Mouse (Mus musculus) layer of hippocampus, adult 2 months (tissue): ENCODE results near the gene Gm5861. TPM values are rescaled to one million over a fixed set of nuclear protein-coding genes. Genes with fewer than 3 reads are reported as not detected.
"Not testable (repeated sequence)": the region's sequence is repeated elsewhere in the genome, so short reads cannot be mapped to it uniquely, and the experiment has no call there.

Experiments
- DNase-seq, 2 experiments: peaks; one replicate each; pipeline ENCODE4 v3.0.0; 2022; ENCODE audit warnings: low spot score in 2 of 2
- H3K27ac ChIP-seq: fragments of 200-600 bp; 2 replicates; pipeline ENCODE4 v1.8.1; 2022
- H3K4me3 ChIP-seq: fragments of 200-600 bp; 2 replicates; pipeline ENCODE4 v1.8.1; 2022; ENCODE audit warnings: mild to moderate bottlenecking
- long read RNA-seq, 2 experiments: library from polyadenylated mRNA; stranded (forward); transcript quantifications; one replicate each; pipeline ENCODE4 v2.0.0; 2021; ENCODE audit warnings: borderline mapping rate in 2 of 2
- total RNA-seq, 2 experiments: library from RNA; stranded (reverse); gene quantifications; 2 replicates each; pipeline ENCODE4 v1.2.3; 2021

The Gm5861 gene
- not detected for total RNA-seq
- long read RNA-seq, experiment 1 = 0 reads
- long read RNA-seq, experiment 2 = 0 reads

DNA sequence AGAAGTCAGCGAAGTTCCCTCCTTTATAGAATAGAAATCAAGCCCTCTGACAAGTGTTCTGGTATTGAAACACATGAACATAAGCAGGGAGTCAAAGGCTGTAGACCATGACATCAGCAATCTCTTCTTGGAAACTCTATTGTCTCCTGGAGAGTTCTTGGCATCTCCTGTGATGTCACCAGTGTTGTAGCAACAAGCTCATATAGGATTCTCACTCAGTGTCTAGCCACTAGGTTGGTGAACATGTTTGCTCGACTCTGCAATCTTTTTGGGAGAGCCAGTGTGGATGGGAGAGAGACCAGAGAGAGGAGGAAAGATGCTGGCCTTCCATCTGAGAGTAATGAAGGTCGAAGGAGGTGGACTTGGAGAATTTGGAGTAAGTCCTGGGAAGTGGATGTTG is at the start of gene Gm5861:
TSS of gene Gm5861 (plus strand) at position 301 of the 400 bp plus-strand sequence.
- DNase-seq, H3K4me3 ChIP-seq, H3K27ac ChIP-seq: not testable (repeated sequence)

DNA sequence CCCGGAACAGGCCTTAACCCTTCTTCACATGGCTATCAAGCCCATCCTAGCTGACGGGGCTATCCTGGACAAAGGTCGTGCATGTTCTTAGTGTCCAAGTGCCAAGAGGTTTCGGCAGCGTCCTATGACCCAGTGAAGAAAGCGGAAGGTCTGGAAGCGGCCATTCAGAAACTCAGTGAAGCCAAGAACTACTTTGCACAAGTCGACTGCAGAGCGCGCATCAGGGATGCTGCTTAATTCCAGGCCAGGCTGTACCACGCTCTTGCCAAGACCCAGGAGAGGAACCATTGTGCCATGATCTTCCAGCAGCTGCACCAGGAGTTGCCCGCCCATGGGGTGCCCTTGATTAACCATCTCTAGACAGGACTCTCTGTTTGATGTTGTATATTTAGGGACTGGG is 44.8 kb upstream of the Gm5861 start:
- H3K4me3 ChIP-seq, H3K27ac ChIP-seq: not testable (repeated sequence)
- DNase-seq = peak in 1 of 2 experiments; percentile 0

Other genes starting within 250 kb of the Gm5861 start
- not detected for gene Gm8871, start 235.3 kb upstream of the Gm5861 start, total RNA-seq
- gene Gm8857, start 235.3 kb upstream of the Gm5861 start, total RNA-seq = not detected
- not detected for gene Gm8879, start 55.4 kb upstream of the Gm5861 start, total RNA-seq
- not detected for gene Gm8890, start 73.0 kb downstream of the Gm5861 start, total RNA-seq
- gene Speer1, start 158.4 kb downstream of the Gm5861 start, total RNA-seq = not detected
- gene Gm8897, start 233.3 kb downstream of the Gm5861 start, total RNA-seq = not detected